Mouse (Mus musculus) megakaryocyte, embryonic 14.5 days (primary cell): ENCODE data around the gene Ddx47.

ENCODE experiments used
- FLI1 ChIP-seq: IDR thresholded peaks from 2 replicates; pipeline ENCODE4 v1.6.1; 2012; ENCODE audit warnings: low read length, inconsistent platforms, mixed read lengths
- GATA1 ChIP-seq: IDR thresholded peaks from 3 replicates; pipeline ENCODE4 v1.6.1; 2012; ENCODE audit warnings: mixed read lengths, low read length, inconsistent platforms, borderline replicate concordance

GRCm38 (mm10) chr6:135069856-135070255, 58.4 kb downstream of the Ddx47 start:
- TF ChIP-seq GATA1: no peak
- no peak for TF ChIP-seq FLI1
